Mouse (Mus musculus) forebrain, embryonic 13.5 days (tissue): Measurements from ENCODE around the gene Cops9. TPM values are rescaled to one million over a fixed set of nuclear protein-coding genes. Genes with fewer than 3 reads are reported as not detected.

Experiments
- ATAC-seq: fragments of 200-750 bp; cut with Nextera tagmentation; 2 replicates; pipeline ENCODE4 v1.8.0; 2017
- H3K27ac ChIP-seq: fragments of 300-500 bp; sonication (generic); 2 replicates; pipeline ENCODE4 v1.5.1; 2015; ENCODE audit warnings: inconsistent platforms, mild to moderate bottlenecking, moderate library complexity
- H3K27me3 ChIP-seq: fragments of 300-500 bp; sonication (generic); 2 replicates; pipeline ENCODE4 v1.6.1; 2015; ENCODE audit warnings: mild to moderate bottlenecking, inconsistent platforms
- H3K36me3 ChIP-seq: fragments of 300-500 bp; sonication (generic); 2 replicates; pipeline ENCODE4 v1.6.1; 2015; ENCODE audit warnings: mild to moderate bottlenecking, inconsistent platforms; ENCODE audit not compliant: poor library complexity, severe bottlenecking
- H3K4me1 ChIP-seq: fragments of 300-500 bp; sonication (generic); 2 replicates; pipeline ENCODE4 v1.6.1; 2015; ENCODE audit warnings: inconsistent platforms
- H3K4me2 ChIP-seq: fragments of 300-500 bp; sonication (generic); 2 replicates; pipeline ENCODE4 v1.6.1; 2015; ENCODE audit warnings: inconsistent platforms, mild to moderate bottlenecking, moderate library complexity
- H3K4me3 ChIP-seq: fragments of 300-500 bp; sonication (generic); 2 replicates; pipeline ENCODE4 v1.5.1; 2015; ENCODE audit warnings: mild to moderate bottlenecking, inconsistent platforms
- H3K9ac ChIP-seq: fragments of 300-500 bp; sonication (generic); 2 replicates; pipeline ENCODE4 v1.6.1; 2015; ENCODE audit warnings: mild to moderate bottlenecking, inconsistent platforms
- H3K9me3 ChIP-seq: fragments of 300-500 bp; sonication (generic); replicated peaks from 2 replicates; pipeline ENCODE4 v1.6.1; 2016; ENCODE audit warnings: inconsistent platforms
- whole genome bisulfite sequencing: fragments of 180-500 bp; shearing (Covaris S2); methylation state at CpG from one replicate; pipeline ENCODE4 v1.1.7; 2015; 5-methylcytosine and 5-hydroxymethylcytosine counted together
- polyA plus RNA-seq: library from polyadenylated mRNA; unstranded; fragments of >200 nt; fragmentation: Nextera tagmentation; extraction: Ambion mirVana; gene quantifications from 2 replicates; pipeline ENCODE4 v1.2.1, GENCODE M21; 2015

Gene Cops9
- polyA plus RNA-seq, 1 experiment from 2014 or later: 587 TPM

DNA sequence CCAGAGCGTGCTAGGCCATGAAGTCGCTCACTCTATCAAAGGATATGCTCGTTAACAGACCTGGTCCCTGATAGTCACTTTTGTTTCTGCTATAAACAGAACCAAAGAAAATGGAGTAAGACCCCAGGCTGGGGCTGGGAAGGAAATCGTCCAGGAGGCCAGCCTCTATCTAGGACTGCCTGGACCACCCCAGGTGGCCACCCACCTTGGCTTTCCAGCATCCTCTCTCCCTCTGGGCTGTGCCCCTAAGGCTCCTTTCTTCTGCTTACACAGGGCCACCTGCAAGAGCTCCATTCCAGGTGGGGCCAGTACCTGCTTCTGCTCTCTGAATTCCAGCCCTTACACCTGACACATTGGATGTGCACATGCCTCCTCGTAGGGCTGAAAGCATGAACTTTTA is 9.6 kb downstream of the Cops9 start:
- ATAC-seq: no peak
- 60% methylated on average over 5 of the region's 5 CpGs for WGBS

DNA sequence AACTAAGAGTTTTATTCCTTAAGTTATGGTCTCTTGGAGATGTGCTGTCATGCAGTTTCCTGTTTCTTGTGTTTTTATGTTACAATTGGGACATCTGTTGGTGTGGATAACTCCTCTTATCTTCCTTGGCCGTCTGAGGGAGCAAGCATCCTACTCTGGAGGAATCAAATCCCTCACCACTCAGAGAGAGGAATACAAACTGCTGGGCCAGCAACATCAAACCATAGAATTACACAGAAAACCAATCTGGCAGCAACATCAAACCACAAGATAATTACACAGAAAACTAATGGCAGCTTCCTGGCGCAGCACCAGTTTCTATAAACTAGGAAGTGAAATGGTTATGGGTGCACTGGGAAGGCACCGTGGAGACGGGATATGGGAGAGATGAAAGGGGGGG is 13.6 kb downstream of the Cops9 start:
- Histone ChIP-seq H3K27ac (no peak overlapping the region), H3K4me3 (no peak overlapping the region), H3K9me3 (no peaks in the 10 kb centered on the region), H3K4me1 (no peaks in the 10 kb centered on the region), H3K4me2 (no peak overlapping the region), H3K9ac (no peak overlapping the region), H3K36me3 (no peaks in the 10 kb centered on the region), H3K27me3 (no peaks in the 10 kb centered on the region)
- 77% methylated on average over 4 of the region's 4 CpGs for WGBS
- no peak for ATAC-seq

More for the DNA sequence above, 9.6 kb downstream of the Cops9 start:
- Histone ChIP-seq H3K36me3 (peaks cover 18% of the 10 kb centered on the region), H3K4me2 (no peak overlapping the region), H3K27ac (no peak overlapping the region), H3K9me3 (no peaks in the 10 kb centered on the region), H3K4me3 (no peak overlapping the region), H3K4me1 (peaks cover 5% of the 10 kb centered on the region), H3K9ac (no peak overlapping the region), H3K27me3 (no peaks in the 10 kb centered on the region)

DNA sequence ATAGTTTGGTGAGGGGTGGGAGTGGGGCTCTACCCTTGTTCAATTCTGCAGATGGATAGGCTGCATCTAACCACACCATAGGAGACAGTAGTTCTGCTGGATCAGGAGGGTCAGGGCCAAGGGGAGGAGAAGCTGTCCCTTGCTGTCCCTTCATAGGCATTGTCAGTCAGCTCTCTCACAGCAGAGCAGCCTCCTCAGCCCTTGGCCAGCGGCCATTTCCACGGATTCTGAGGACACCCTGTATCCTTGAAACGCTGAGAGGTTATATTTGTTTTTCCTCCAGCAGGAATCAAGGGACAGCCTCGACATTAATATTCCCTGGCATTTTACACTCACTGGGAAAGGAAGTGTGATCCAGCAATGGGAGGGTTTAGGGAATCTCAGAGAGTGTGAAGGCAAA is 23.4 kb downstream of the Cops9 start:
- ATAC-seq: no peak
- no peak overlapping the region for H3K27ac ChIP-seq
- H3K4me1 ChIP-seq: no peaks in the 10 kb centered on the region
- WGBS: 75% methylated on average over 4 of the region's 4 CpGs
- no peak overlapping the region for H3K4me3 ChIP-seq
- no peak overlapping the region for H3K9ac ChIP-seq
- no peaks in the 10 kb centered on the region for H3K36me3 ChIP-seq
- no peak overlapping the region for H3K4me2 ChIP-seq
- H3K9me3 ChIP-seq: no peaks in the 10 kb centered on the region
- no peaks in the 10 kb centered on the region for H3K27me3 ChIP-seq

DNA sequence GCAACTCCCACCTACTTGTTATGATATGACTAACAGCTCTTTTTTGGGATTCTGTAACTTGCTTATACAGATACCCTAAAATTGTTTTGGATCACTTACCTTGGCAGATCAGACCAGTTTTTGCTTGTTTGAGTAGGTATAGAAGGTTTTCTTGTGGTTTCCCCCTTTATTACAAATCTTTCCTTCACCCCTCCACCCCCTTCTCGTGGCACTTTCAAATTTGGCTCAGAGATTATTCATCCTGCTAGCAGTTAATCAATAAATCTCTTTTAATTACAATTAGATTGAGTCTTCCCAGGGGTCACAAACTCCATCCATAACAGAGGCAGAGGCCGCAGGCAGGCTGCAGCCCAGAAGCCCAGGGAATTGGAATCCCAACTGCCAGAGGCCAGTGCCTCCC is 24.3 kb downstream of the Cops9 start, which contains the start of gene Olfr12:
TSS of gene Olfr12 (plus strand) at position 301 of the 400 bp plus-strand sequence.
- 77% methylated on average over 2 of the region's 2 CpGs for WGBS
- no peaks in the 10 kb centered on the region for H3K36me3 ChIP-seq
- H3K27ac ChIP-seq: no peak within 1 kb of the TSS
- H3K27me3 ChIP-seq: 0 out of 2 replicates have a peak, but pooled peaks cover under 1% of the 10 kb centered on the region
- H3K9me3 ChIP-seq: no peaks in the 10 kb centered on the region
- H3K4me1 ChIP-seq: no peaks in the 10 kb centered on the region
- H3K4me3 ChIP-seq: no peak within 1 kb of the TSS
- ATAC-seq: no peak
- no peak within 1 kb of the TSS for H3K4me2 ChIP-seq
- no peak within 1 kb of the TSS for H3K9ac ChIP-seq

DNA sequence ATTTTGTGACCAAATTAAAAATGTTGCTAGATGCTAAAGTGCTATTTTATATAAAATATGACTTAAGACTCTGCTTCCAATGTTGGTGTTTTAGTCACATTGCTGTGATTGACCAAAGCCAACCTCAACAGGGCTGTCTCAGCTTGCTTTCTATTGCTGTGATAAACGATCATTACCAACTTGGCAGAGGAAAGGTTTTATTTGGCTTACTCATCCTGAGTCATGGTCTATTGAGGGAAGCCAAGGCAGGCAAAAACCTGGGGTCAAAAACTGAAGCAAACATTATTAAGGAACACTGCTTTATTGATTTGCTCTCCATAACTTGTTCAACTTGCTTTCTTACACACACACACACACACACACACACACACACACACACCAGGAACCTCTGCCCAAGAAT is 25.7 kb downstream of the Cops9 start:
- Histone ChIP-seq H3K4me2 (no peak overlapping the region), H3K9ac (no peak overlapping the region), H3K9me3 (no peaks in the 10 kb centered on the region), H3K36me3 (no peaks in the 10 kb centered on the region), H3K27me3 (peaks cover 6% of the 10 kb centered on the region; the same call in 1 of the 2 replicates), H3K4me3 (no peak overlapping the region), H3K4me1 (no peaks in the 10 kb centered on the region), H3K27ac (no peak overlapping the region)
- no peak for ATAC-seq
- 89% methylated on average over 1 of the region's 1 CpGs for WGBS

DNA sequence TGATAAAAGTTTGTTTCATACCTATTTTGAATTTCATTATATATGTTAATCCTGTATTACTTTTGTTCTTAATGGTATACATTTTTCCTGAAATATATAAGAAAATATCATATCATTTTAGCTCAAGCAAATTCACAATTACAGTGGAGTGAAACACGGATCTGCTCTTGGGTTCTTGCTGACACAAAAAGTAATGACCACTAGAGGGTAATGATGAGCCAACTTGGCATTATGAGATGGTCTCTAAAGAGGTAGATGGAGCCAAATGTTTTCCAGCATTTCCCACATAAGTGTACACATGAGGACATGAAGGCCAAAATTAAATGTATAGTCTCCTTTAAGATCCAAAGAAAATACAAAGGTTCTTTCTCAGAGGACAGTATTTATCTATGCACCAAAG is 27.3 kb downstream of the Cops9 start:
- no peaks in the 10 kb centered on the region for H3K36me3 ChIP-seq
- 23% methylated on average over 1 of the region's 1 CpGs for WGBS
- H3K9ac ChIP-seq: no peak overlapping the region
- H3K4me1 ChIP-seq: no peaks in the 10 kb centered on the region
- ATAC-seq: no peak
- H3K27me3 ChIP-seq: peaks cover 6% of the 10 kb centered on the region; the same call in 1 of the 2 replicates
- H3K4me2 ChIP-seq: no peak overlapping the region
- no peak overlapping the region for H3K4me3 ChIP-seq
- no peaks in the 10 kb centered on the region for H3K9me3 ChIP-seq
- H3K27ac ChIP-seq: no peak overlapping the region

DNA sequence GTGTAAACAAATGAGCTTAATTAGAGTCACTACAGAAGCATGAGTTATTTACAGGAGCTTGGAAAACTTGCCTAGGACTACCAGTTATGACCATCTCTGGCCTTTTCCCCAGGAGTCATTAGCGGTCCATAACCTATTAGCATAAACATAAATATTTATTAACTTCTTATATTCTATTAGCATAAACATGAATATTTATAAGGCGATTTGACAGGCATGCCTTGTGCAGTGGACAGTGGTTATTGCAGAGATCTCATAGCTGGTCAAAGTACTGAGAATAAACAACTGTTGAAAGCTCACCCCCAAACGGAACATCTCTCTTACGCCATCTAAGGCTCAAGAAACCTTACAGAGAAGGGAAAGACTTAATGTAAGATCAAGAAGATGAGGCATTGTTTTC is 28.6 kb downstream of the Cops9 start:
- H3K9ac ChIP-seq: no peak overlapping the region
- H3K27me3 ChIP-seq: peaks cover 6% of the 10 kb centered on the region; the same call in 1 of the 2 replicates
- ATAC-seq: no peak; the same call in 1 of the 2 replicates
- no peaks in the 10 kb centered on the region for H3K36me3 ChIP-seq
- no peak overlapping the region for H3K27ac ChIP-seq
- H3K4me3 ChIP-seq: no peak overlapping the region
- no peaks in the 10 kb centered on the region for H3K4me1 ChIP-seq
- H3K4me2 ChIP-seq: no peak overlapping the region
- H3K9me3 ChIP-seq: no peaks in the 10 kb centered on the region
- 36% methylated on average over 4 of the region's 4 CpGs for WGBS

DNA sequence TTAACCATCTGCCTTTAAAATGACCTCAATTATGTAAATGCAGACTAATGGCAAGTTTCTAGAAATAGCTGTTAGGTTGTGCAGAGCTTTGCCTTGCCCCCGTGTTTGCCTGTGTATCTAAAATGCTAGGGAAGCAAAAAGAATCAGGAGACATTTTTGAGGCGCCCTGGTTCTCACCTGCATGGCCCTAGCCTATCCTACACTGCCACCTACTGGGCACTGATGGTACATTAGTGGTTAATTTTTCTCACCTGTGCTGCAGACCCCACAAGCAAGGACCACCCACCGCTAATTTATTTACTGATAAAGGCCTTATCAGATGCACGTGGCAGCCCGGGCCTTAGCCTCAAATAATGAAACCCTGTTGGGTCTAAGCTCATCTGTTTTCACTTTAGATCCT is 30.8 kb downstream of the Cops9 start:
- H3K9ac ChIP-seq: no peak overlapping the region
- no peak overlapping the region for H3K4me3 ChIP-seq
- H3K36me3 ChIP-seq: no peaks in the 10 kb centered on the region
- no peaks in the 10 kb centered on the region for H3K9me3 ChIP-seq
- H3K27ac ChIP-seq: no peak overlapping the region
- no peaks in the 10 kb centered on the region for H3K4me1 ChIP-seq
- peaks cover 6% of the 10 kb centered on the region; the same call in 1 of the 2 replicates for H3K27me3 ChIP-seq
- no peak for ATAC-seq
- 9% methylated on average over 5 of the region's 5 CpGs for WGBS
- H3K4me2 ChIP-seq: no peak overlapping the region

DNA sequence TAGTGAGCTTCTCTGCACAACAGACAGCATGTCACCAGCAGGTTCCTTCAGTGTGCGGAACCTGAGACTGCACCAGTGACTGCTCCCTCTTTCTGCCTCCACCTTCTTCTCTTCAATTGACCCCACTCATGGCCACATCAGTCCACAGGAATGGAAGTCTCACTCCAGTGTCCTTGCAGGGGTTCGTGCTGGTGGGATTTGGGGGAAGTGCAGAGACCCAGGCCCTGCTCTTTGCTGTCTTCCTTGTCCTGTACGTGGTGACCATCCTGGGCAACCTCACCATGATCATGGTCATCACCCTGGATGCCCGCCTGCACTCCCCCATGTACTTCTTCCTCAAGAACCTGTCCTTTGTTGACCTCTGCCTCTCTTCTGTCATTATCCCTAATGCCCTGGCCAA is 34.1 kb downstream of the Cops9 start:
- 77% methylated on average over 4 of the region's 4 CpGs for WGBS
- H3K4me3 ChIP-seq: no peak overlapping the region
- no peaks in the 10 kb centered on the region for H3K36me3 ChIP-seq
- H3K9me3 ChIP-seq: no peaks in the 10 kb centered on the region
- no peaks in the 10 kb centered on the region for H3K4me1 ChIP-seq
- no peak overlapping the region for H3K27ac ChIP-seq
- ATAC-seq: no peak
- no peak overlapping the region for H3K9ac ChIP-seq
- no peak overlapping the region for H3K4me2 ChIP-seq
- H3K27me3 ChIP-seq: peaks cover 6% of the 10 kb centered on the region; the same call in 1 of the 2 replicates

DNA sequence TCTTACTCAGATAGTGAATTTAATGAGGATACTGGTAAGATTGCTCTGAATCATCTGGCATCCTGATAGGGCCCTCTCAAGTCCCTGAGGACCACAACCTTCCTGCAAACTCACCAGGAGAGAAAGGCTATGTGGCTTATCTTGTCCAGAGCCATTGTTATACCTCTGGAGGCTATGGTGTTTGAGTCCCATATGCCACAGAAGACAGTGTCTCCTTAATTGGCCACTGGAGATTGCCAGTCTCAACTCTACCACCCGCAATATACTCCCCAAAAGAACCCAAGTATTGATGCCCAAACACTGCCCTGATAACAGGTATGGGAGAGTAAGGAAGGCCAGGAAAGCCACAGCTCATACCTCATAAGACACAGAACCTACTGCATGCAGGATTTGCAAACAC is 36.3 kb downstream of the Cops9 start, which contains the start of gene Olfr1410:
TSS of gene Olfr1410 (plus strand) at position 301 of the 400 bp plus-strand sequence.
- no peak within 1 kb of the TSS for H3K4me2 ChIP-seq
- H3K4me3 ChIP-seq: no peak within 1 kb of the TSS
- H3K27me3 ChIP-seq: no peaks in the 10 kb centered on the region; the same call in 1 of the 2 replicates
- no peaks in the 10 kb centered on the region for H3K36me3 ChIP-seq
- H3K27ac ChIP-seq: no peak within 1 kb of the TSS
- 96% methylated on average over 1 of the region's 1 CpGs for whole genome bisulfite sequencing
- ATAC-seq: no peak
- H3K9me3 ChIP-seq: no peaks in the 10 kb centered on the region
- no peak within 1 kb of the TSS for H3K9ac ChIP-seq
- H3K4me1 ChIP-seq: no peaks in the 10 kb centered on the region

DNA sequence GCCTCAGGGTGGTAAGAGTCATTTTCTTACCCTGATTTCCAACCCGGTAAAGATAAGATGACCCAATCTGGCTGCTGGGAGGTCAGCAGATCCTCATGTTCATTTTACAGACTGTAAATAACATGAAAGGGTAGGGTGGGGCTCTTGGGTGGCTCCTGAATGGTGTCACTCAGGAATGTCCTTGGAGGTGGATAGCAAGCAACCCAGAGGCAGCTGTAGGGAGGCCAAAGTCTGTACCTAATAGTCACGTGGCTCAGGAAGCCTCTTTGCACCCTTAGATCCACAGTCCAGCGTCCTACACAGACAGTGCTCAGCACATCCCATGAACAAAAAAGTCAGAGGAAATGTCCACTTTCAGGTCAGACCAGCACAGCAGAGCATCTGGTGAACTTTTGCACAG is 45.8 kb downstream of the Cops9 start:
- H3K9ac ChIP-seq: no peak overlapping the region
- no peaks in the 10 kb centered on the region for H3K4me1 ChIP-seq
- no peak overlapping the region for H3K4me3 ChIP-seq
- 87% methylated on average over 3 of the region's 3 CpGs for WGBS
- ATAC-seq: no peak
- no peaks in the 10 kb centered on the region; the same call in 1 of the 2 replicates for H3K27me3 ChIP-seq
- no peak overlapping the region for H3K27ac ChIP-seq
- H3K4me2 ChIP-seq: no peak overlapping the region
- no peaks in the 10 kb centered on the region for H3K36me3 ChIP-seq
- no peaks in the 10 kb centered on the region for H3K9me3 ChIP-seq

DNA sequence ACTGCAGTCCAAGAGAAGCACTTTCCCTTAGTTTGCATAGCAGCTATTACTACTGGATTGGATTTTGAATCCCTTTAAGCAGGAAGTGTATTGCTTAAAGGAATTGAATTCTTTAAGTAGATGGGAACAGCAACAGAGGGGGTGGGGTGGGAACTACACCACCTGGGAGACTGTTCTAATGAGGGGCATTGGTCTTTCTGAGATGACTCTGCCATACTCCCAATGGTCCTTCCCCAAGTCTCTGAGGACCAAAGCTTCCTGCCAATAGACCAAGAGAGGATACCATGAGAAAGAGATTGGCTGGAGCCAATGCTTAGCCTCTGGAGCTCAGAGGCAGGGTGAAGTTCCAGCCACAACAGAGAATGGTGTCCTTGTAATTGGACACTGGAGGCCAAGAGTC is 47.7 kb downstream of the Cops9 start, which contains the start of gene Olfr1411:
TSS of gene Olfr1411 (plus strand) at position 301 of the 400 bp plus-strand sequence.
- no peak for ATAC-seq
- Histone ChIP-seq H3K9ac (no peak within 1 kb of the TSS), H3K4me1 (no peaks in the 10 kb centered on the region), H3K36me3 (no peaks in the 10 kb centered on the region), H3K4me3 (no peak within 1 kb of the TSS), H3K27me3 (peaks cover 2% of the 10 kb centered on the region; the same call in 1 of the 2 replicates), H3K9me3 (no peaks in the 10 kb centered on the region), H3K27ac (no peak within 1 kb of the TSS), H3K4me2 (no peak within 1 kb of the TSS)
